Mouse (Mus musculus) lung, embryonic 14.5 days (tissue): ENCODE data around the gene Ddx27. TPM values are rescaled to one million over a fixed set of nuclear protein-coding genes. Genes with fewer than 3 reads are reported as not detected.

Experiments
- ATAC-seq: fragments of 200-750 bp; cut with Nextera tagmentation; 2 replicates; pipeline ENCODE4 v1.8.0; 2017; ENCODE audit warnings: mild to moderate bottlenecking, moderate TSS enrichment, moderate library complexity; ENCODE audit not compliant: insufficient read depth
- DNase-seq: peaks from one replicate; pipeline ENCODE4 v3.0.0-alpha.2; 2015
- H3K27ac ChIP-seq: fragments of 300-500 bp; sonication (generic); 2 replicates; pipeline ENCODE4 v1.5.1; 2014; ENCODE audit warnings: low read depth, mild to moderate bottlenecking, moderate library complexity
- H3K27me3 ChIP-seq: fragments of 300-500 bp; sonication (generic); 2 replicates; pipeline ENCODE4 v1.6.1; 2014; ENCODE audit warnings: low read length, control low read depth; ENCODE audit not compliant: insufficient read depth
- H3K36me3 ChIP-seq: fragments of 300-500 bp; sonication (generic); 2 replicates; pipeline ENCODE4 v1.6.1; 2014; ENCODE audit warnings: control low read depth; ENCODE audit not compliant: insufficient read depth
- H3K4me1 ChIP-seq: fragments of 300-500 bp; sonication (generic); 2 replicates; pipeline ENCODE4 v1.6.1; 2014; ENCODE audit warnings: antibody characterized with exemption, control low read depth; ENCODE audit not compliant: insufficient read depth
- H3K4me2 ChIP-seq: fragments of 300-500 bp; sonication (generic); 2 replicates; pipeline ENCODE4 v1.6.1; 2014; ENCODE audit warnings: mild to moderate bottlenecking
- H3K4me3 ChIP-seq: fragments of 300-500 bp; sonication (generic); 2 replicates; pipeline ENCODE4 v1.5.1; 2014; ENCODE audit warnings: low read depth, low read length
- H3K9ac ChIP-seq: fragments of 300-500 bp; sonication (generic); 2 replicates; pipeline ENCODE4 v1.6.1; 2014
- H3K9me3 ChIP-seq: fragments of 300-500 bp; sonication (generic); 2 replicates; pipeline ENCODE4 v1.6.1; 2016; ENCODE audit warnings: low read depth, low read length, control low read depth
- CTCF ChIP-seq: IDR thresholded peaks from 2 replicates; pipeline ENCODE4 v1.5.1; 2016; ENCODE audit warnings: antibody characterized with exemption, low read depth
- WGBS: fragments of 180-500 bp; shearing (Covaris S2); extraction: QIAGEN DNeasy Blood & Tissue Kit; methylation state at CpG from one replicate; pipeline ENCODE4 v1.1.7; 2014; 5-methylcytosine and 5-hydroxymethylcytosine counted together
- polyA plus RNA-seq: library from polyadenylated mRNA; unstranded; fragments of >200 nt; fragmentation: Nextera tagmentation; extraction: Ambion mirVana; gene quantifications from 2 replicates; pipeline ENCODE4 v1.2.1, GENCODE M21; 2014

Gene Ddx27
- polyA plus RNA-seq, 1 experiment from 2014 or later, result 52.6 TPM

- no peaks in the 10 kb centered on the region for H3K9me3 ChIP-seq
- no peak for ATAC-seq
These were observed 61.4 kb downstream of the Ddx27 start for GRCm38 (mm10) chr2:167076352-167076751.

DNA sequence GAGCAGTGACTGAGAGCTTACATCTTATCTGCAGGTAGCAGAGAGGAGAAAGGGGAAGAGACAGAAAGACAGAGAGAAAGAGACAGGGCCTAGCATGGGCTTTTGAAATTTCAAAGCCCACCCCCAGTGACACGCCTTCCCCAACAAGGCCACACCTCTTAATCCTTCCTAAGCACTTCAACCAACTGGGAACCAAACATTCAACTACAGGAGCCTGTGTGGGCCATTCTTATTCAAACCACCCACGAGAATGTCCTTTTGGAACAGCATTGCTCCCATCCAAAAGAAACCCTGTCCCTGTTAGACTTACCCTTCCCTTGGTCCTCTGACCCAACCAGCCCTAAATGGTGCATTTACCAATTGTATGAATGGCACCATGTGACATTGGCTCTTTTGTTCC, 61.8 kb downstream of the Ddx27 start:
- 77% methylated on average over 2 of the region's 2 CpGs for WGBS
- Histone ChIP-seq H3K4me2 (no peak overlapping the region), H3K27ac (no peak overlapping the region), H3K9me3 (no peaks in the 10 kb centered on the region), H3K9ac (no peak overlapping the region), H3K27me3 (no peaks in the 10 kb centered on the region), H3K4me1 (peaks cover 4% of the 10 kb centered on the region), H3K4me3 (no peak overlapping the region), H3K36me3 (no peaks in the 10 kb centered on the region)
- TF ChIP-seq CTCF, result no peak
- ATAC-seq (no peak), DNase-seq (no peak)

More at GRCm38 (mm10) chr2:167076352-167076751, 61.4 kb downstream of the Ddx27 start:
- Histone ChIP-seq H3K36me3 (no peaks in the 10 kb centered on the region), H3K9ac (no peak overlapping the region), H3K27ac (no peak overlapping the region), H3K4me3 (no peak overlapping the region), H3K4me2 (no peak overlapping the region), H3K27me3 (no peaks in the 10 kb centered on the region), H3K4me1 (peaks cover 4% of the 10 kb centered on the region)
- DNase-seq, result no peak
- no peak for TF ChIP-seq CTCF
- 83% methylated on average over 4 of the region's 4 CpGs for WGBS

DNA sequence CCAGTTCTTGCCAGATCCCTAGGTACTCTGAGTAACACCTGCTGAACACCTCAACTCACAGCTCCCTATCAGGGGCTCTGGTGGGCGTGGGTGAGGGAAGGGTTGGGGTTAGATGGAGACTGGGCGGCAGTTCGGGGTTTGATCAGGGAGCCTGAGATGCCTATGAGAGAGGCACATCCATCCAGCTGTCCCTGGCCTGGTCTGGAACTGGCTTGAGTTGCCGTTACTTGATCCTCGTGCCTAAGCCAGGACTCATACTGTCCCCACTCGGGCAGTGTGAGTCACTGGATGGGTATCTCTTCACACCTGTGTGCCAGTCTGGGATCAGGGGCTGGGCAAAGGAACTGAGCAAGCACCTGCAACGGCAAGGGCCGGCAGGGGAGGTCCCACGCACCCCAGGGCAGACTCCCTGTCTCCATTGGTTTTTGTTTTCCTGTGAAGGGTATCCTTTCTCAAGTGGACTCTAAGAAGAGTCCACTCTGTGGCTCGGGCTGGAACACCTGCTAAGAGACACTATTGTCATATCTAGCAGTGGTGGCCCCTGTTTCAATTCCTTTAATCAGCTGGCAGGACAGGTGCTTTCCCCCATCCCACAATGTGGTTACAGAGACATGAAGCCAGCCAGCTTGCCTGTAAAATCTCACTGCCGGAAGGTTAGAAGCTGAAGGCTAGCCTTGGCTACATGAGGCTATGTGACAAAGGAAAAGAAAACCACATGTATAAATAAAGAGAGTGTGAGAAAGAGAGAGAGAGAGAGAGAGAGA, 62.4 kb downstream of the Ddx27 start:
- Histone ChIP-seq H3K4me2 (no peak overlapping the region), H3K9ac (no peak overlapping the region), H3K27me3 (no peaks in the 10 kb centered on the region), H3K4me1 (peaks cover 4% of the 10 kb centered on the region), H3K27ac (no peak overlapping the region), H3K9me3 (no peaks in the 10 kb centered on the region), H3K36me3 (no peaks in the 10 kb centered on the region), H3K4me3 (no peak overlapping the region)
- no peak for TF ChIP-seq CTCF
- 78% methylated on average over 11 of the region's 11 CpGs for WGBS
- no peak for ATAC-seq
- no peak for DNase-seq

DNA sequence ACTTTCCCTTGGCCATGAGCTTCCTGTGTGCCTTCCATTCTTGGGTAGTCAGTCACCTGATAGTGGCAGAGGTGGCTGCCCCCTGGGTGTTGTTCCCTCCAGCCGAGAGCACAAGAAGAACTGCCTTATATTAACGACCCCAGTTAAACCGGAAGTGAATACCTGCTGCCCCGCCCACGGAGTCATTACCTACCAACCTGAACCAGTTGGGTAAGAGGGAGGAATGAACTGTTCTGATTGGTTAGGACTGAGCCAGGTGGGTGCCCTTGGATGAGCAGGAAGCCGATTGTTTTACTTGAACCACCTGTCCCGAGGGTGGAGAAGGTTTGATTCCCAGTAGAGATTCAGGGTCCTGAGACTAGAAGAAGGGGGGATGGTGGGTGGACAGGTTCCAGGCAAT, 63.5 kb downstream of the Ddx27 start:
- Histone ChIP-seq H3K36me3 (no peaks in the 10 kb centered on the region), H3K9me3 (no peaks in the 10 kb centered on the region), H3K27me3 (no peaks in the 10 kb centered on the region), H3K9ac (no peak overlapping the region), H3K4me3 (no peak overlapping the region), H3K4me2 (no peak overlapping the region), H3K4me1 (peaks cover 4% of the 10 kb centered on the region), H3K27ac (no peak overlapping the region)
- DNase-seq (no peak), ATAC-seq (no peak)
- 30% methylated on average over 7 of the region's 7 CpGs for WGBS
- no peak for TF ChIP-seq CTCF

DNA sequence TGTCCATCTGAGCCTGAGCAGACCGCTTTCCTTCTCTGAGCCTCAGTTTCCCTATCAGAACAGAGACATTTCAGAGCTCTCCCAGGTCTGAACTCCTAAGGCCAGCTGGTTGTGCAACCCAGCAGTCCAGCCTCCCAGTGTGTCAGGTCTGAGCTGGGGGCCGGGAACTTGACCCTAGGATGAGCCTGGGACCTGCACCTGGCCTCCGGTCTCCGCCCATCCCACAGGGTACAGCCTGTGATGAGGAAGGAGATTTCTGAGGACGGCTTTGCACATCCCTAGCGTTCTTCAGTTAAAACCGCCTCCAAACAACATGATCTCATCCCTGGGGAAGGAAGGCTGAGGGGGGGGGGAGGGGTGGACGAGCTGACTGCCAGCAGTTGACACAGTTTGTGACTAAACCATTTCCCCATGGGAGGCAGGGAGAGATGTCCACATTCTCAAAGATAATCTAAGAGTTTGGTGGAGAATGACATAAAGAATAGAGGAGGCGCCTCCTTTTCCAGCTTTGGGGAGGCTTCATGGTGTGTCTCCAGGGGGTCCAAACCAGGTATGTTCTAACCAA, 64.0 kb downstream of the Ddx27 start:
- Histone ChIP-seq H3K9ac (0 out of 2 replicates have a peak overlapping the region, but pooled peaks have one; percentile 7), H3K27ac (no peak overlapping the region), H3K4me3 (no peak overlapping the region), H3K4me2 (peak overlapping the region; percentile 12; the same call in 1 of the 2 replicates), H3K9me3 (no peaks in the 10 kb centered on the region), H3K36me3 (no peaks in the 10 kb centered on the region), H3K4me1 (peaks cover 4% of the 10 kb centered on the region), H3K27me3 (no peaks in the 10 kb centered on the region)
- WGBS, result 41% methylated on average over 9 of the region's 9 CpGs
- peak; percentile 31 for DNase-seq
- TF ChIP-seq CTCF, result no peak
- 0 out of 2 replicates have a peak, but pooled peaks have one; percentile 25 for ATAC-seq

- Histone ChIP-seq H3K27ac (no peak overlapping the region), H3K4me1 (peaks cover 4% of the 10 kb centered on the region), H3K36me3 (no peaks in the 10 kb centered on the region), H3K9ac (no peak overlapping the region; the same call in 1 of the 2 replicates), H3K27me3 (no peaks in the 10 kb centered on the region), H3K4me3 (no peak overlapping the region), H3K4me2 (peak overlapping the region; percentile 12; the same call in 1 of the 2 replicates), H3K9me3 (no peaks in the 10 kb centered on the region)
- WGBS, result 27% methylated on average over 18 of the region's 18 CpGs
- TF ChIP-seq CTCF, result no peak
- ATAC-seq (0 out of 2 replicates have a peak, but pooled peaks have one; percentile 29), DNase-seq (peak; percentile 61)
These were observed 64.7 kb downstream of the Ddx27 start for GRCm38 (mm10) chr2:167079535-167080257.

- no peak for TF ChIP-seq CTCF
- no peak for ATAC-seq
- H3K36me3 ChIP-seq, result no peaks in the 10 kb centered on the region
- H3K27me3 ChIP-seq, result no peaks in the 10 kb centered on the region
- DNase-seq, result no peak
- 53% methylated on average over 3 of the region's 3 CpGs for WGBS
- no peaks in the 10 kb centered on the region for H3K9me3 ChIP-seq
- peaks cover 4% of the 10 kb centered on the region for H3K4me1 ChIP-seq
- no peak overlapping the region for H3K4me2 ChIP-seq
- H3K27ac ChIP-seq, result no peak overlapping the region
- no peak overlapping the region for H3K9ac ChIP-seq
- H3K4me3 ChIP-seq, result no peak overlapping the region
These were observed 65.4 kb downstream of the Ddx27 start for GRCm38 (mm10) chr2:167080387-167080786.
